Mouse (Mus musculus): ENCODE measurements around the gene Elane.

- TF ChIP-seq GATA1 (IDR thresholded peaks at IDR 0.05; ENCODE audit: low read depth, low read length) (no peak), ZKSCAN1 (IDR thresholded peaks at IDR 0.05; ENCODE audit: low read depth, low read length) (no peak), MAFK (IDR thresholded peaks at IDR 0.05; ENCODE audit: borderline replicate concordance, low read depth, low read length) (no peak), CTCF (IDR thresholded peaks at IDR 0.05 in 2 of 3, conservative IDR thresholded peaks at IDR 0.05 in 1 of 3; ENCODE audit: control insufficient read depth in 1 of 3, insufficient read depth in 1 of 3, low read depth in 2 of 3, low read length in 3 of 3, poor library complexity in 1 of 3, severe bottlenecking in 1 of 3) (no peak), ZMIZ1 (IDR thresholded peaks at IDR 0.05; ENCODE audit: low read depth, low read length) (no peak), TCF12 (IDR thresholded peaks at IDR 0.05; ENCODE audit: low read depth, low read length) (no peak), POLR2AphosphoS5 (IDR thresholded peaks at IDR 0.05; ENCODE audit: borderline replicate concordance, low read depth, low read length) (no peak), ZNF384 (IDR thresholded peaks at IDR 0.05; ENCODE audit: low read depth, low read length) (no peak), MYC (IDR thresholded peaks at IDR 0.05; ENCODE audit: low read depth, low read length) (no peak), MAX (IDR thresholded peaks at IDR 0.05; ENCODE audit: low read length) (0 out of 2 replicates have a peak, but pooled peaks have one; percentile 14), MAZ (IDR thresholded peaks at IDR 0.05; ENCODE audit: low read depth, low read length) (no peak)
Measured at GRCm38 (mm10) chr10:79916081-79916480, 30.0 kb downstream of the Elane start.
